Mouse (Mus musculus) layer of hippocampus, adult 9-11 months (tissue): Measurements from ENCODE around the gene Zfp786.
"Not testable (repeated sequence)": the region's sequence is repeated elsewhere in the genome, so short reads cannot be mapped to it uniquely, and the experiment has no call there.

Source experiments
- DNase-seq: peaks from one replicate; pipeline ENCODE4 v3.0.0; 2022

The Zfp786 gene

DNA sequence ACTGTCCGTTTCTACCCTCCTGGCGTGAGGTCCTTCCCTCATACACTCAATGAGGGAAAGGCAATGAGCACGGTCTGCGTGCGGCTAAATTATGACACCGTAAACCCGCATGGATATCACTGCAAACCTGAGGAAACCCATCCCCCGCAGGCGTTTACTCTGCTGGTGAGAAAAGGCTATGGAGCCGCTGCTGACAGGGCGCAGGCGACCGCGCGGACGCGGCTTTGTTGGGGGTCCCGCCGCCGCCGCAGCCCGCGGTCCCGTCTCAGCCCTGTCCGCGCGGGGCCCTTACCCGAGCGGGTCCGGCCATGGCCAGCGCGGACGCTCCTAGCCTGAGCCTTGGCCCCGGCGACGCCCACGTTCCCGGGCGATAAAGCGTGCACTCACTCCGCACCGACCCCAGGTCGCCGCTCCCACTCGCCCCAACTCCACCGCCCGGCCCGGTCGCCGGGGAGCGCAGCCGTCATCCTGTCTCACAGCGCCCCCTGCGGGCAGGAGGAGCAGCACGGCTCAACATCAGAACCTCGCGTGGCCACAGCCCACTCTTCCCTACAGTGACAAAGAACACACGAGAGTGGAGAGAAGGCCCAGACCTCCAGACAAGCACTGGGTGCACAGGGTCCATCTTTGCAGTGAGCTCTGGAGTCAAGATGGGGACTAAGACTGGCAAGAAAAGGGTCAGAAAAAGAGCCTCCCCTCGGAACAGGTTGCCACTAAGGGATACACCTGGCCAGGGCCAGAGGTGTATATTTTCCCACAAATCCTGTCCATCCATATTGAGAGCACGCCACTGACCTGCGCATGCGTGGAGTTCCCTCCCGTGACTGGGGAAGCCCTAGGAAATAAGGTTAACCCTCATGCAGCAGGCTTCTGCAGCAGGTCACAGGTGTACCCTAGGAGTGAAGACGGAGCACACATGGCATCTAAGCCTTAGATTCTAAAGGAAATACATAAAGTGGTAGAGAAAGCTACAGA is at the start of gene Zfp786:
TSS of gene Zfp786 (minus strand) at position 764 of the 975 bp plus-strand sequence.
- peak; percentile 89 for DNase-seq

DNA sequence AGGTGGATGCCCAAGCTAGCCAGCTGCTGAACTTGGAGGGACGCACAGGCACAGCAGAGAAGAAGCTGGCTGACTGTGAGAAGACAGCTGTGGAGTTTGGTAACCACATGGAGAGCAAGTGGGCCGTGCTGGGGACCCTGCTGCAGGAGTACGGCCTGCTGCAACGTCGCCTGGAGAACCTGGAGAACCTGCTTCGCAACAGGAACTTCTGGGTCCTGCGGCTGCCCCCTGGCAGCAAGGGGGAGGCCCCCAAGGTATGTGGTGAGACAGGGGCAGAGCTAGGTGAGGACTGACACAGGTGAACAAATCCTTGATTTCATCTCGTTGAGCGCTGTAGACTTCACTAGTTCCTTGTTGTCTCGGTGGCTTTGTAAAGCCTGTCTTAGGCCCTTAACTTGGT is 49.5 kb upstream of the Zfp786 start:
- no peak for DNase-seq

DNA sequence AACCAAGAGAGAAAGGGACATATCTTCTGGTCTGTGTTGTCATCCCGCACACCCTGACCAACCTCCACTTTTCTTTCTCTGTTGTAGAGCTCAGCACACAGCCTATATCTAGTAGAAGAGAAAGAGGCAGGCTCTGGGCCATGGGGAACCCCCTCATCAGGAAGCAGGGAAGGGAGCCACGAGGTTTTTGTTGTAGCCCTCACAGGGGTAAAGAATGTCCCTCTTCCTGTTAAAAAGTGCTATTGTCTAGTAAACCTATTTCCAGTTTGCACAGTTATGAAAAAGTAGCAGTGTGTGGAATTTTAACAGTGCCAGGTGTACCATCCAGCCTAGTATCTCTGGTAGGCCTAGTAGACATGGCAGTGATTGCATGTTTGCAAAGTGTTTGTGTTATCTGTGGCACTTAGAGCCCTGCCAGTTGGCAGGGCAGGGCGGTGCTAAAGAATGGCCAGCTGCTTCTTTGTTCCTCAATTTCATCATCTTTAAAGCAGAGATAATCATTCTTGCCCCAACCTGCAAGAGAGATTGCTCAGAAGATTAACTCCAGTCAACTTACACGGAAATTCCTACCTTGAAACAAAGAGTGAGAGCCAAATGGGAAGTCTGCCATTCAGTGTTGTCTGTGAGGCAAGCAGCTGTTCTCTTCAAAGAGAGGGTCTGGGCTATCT is 48.5 kb upstream of the Zfp786 start:
- DNase-seq: no peak

DNA sequence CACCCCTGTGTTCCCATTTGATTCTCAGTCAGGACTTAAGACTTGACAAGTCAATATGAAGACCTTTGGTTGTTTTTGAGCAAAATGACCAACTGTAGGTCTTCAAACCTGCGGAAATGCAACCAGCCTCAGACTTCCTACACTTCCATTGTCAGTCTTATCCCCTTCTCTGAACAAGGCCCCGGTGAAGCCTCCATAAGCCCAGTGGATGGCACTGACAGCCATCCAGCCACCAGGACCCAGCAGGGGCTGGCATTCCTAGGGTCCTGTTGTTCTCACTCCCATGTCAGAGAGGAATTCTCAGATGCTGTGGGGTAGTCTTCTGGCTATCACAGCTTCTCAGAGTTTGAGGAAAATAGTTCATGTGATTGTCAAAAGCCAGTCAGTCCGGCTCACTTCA is 47.9 kb upstream of the Zfp786 start:
- DNase-seq: no peak

DNA sequence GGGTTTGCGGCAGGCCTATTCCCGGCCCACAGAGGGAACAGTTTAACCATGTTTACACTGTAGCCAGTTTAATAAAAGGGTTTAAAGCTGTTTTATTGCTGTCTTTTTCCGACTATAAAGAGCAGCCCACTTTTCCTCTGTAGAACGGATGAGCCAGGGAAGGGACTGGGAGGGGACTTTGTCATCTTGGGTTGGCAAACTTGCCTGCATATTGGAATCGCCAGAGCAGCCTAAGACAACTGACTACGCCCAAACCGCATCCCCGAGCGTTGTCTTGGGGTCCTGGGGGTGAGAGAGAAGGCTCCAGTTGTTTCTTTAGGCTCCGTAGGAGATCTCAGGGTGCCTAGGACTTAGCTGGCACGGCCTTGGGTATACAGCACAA is 47.5 kb upstream of the Zfp786 start:
- no peak for DNase-seq

DNA sequence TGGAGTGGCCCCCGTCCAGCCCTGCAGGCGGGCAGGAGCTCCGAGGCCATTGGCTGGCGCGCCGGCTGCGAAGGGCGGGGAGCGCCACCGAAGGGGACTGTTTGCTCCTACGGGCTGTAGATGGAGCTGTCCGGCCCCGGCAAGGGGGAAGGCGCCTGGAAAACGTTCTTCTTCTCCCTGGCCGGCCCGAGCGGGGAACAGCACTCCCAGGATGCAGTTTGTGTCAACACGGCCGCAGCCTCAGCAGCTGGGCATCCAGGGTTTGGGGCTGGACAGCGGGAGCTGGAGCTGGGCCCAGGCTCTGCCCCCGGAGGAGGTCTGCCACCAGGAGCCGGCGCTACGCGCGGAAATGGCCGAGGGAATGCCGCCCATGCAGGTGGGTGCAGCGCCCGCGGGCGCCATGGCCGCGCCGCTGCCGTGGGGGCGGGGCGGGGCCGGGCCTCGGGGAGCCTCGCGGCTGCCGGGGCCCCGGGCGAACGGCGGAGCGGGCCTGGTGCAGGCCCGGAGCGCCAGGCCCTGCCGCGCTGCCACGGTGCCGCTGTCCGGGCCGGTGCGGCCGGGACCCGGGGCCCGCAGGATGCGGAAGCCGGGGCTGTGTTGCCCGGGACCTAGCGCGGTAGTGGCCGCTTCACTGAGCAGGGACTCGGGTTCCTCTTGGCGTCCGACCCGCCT is 46.9 kb upstream of the Zfp786 start:
- peak; percentile 90 for DNase-seq

DNA sequence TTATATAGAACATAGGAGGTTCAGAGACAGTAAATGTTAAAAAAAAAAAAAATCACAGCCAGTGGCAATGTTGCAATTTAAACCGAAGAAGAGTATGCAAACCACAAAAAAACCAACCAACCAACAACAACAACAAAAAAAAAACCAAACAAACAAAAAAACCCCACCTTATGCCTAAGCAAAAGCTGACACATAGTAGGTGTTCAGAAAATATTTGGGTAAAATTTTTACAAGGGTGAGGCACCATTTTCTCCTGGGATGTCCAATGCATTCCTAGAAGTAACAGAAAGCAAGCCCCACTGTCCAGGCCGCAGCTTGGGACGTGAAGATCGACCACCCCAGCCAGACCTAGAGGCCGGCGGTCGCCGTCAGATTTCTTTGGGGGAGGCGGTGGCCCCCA is 46.4 kb upstream of the Zfp786 start, which contains the start of gene Zfp282:
TSS of gene Zfp282 (plus strand) at position 147 of the 400 bp plus-strand sequence.
- DNase-seq: no peak

DNA sequence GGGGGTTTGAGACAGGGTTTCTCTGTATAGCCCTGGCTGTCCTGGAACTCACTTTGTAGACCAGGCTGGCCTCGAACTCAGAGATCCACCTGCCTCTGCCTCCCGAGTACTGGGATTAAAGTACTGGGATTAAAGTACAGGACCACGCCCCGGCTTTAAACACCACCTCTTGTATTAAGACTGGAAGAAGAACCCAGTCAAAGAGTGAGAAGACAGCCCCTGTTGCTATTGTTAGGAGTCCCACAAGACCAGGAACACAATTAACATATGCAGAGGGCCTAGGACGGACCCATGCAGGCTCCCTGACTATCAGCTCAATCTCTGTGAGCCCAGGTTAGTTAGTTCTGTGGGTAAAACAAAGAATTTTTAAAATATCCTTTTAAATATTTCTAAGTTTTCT is 41.6 kb upstream of the Zfp786 start:
- DNase-seq: no peak

DNA sequence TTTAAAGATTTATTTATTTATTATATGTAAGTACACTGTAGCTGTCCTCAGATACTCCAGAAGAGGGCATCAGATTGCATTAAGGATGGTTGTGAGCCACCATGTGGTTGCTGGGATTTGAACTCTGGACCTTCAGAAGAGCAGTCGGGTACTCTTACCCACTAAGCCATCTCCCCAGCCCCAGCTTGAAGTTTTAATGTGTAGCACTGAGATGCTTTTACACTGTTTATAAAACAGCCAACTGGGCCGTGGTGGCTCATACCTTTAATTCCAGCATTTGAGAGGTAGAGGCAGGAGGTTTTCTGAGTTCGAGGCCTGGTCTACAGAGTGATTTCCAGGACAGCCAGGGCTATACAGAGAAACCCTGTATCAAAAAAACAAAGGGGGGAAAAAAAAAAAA is 27.1 kb upstream of the Zfp786 start:
- DNase-seq: not testable (repeated sequence)

DNA sequence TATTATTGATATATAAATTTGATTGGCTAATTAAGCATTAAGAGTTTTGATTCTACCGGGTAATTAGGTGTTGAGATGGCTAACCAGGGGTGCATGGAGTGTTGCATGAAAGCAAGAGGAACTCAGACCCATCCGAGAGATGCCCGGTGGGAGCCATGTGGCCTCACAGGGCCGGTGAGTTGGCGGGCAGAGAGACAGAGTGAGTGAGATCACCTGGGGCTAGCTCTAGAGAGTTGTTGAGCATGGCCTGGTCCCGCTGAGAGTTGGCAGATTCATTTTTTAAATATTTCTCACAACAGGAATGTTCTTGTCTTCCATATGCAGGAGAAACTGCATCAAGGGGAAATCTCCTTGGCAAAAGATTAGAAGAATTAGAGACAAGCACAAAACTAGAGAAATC is 26.6 kb upstream of the Zfp786 start:
- DNase-seq: no peak

DNA sequence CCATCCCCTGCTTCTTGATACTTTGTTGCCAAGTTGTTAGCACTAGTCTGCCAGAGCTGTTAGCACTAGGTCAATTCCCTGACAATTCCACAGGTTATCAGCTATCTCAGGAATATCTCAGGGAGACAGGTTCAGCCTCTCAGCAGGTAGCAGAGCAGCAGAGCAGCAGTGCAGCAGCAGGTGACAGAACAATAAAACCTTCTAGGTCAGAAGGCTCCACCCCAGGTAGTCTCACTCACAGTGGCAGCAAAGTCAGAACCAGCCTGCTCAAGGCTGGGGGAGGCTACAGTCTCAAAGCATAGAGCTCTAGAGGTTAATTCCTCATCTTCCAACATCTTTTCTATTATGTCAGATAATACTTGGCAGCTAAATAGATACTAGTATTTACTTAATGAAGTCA is 15.1 kb upstream of the Zfp786 start:
- no peak for DNase-seq

DNA sequence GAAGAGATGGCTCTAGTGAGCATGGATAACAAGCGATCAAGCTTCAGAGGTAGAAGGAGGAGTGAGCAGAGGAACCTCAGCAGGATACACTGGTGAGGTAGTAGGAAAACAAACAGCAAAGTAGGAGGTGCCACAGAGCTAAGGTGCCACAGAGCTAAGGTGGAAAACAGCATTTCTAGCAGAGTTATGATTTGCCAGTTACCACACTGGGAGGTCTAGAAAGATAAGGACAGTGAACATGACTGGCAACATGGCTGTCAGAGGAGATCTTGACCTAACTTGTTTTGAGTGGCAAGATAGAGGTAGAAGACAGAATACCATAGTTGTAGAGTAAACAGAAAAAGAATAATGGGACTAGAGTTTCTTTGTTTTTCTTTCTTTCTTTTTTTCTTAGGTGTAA is 11.7 kb upstream of the Zfp786 start:
- DNase-seq: no peak

DNA sequence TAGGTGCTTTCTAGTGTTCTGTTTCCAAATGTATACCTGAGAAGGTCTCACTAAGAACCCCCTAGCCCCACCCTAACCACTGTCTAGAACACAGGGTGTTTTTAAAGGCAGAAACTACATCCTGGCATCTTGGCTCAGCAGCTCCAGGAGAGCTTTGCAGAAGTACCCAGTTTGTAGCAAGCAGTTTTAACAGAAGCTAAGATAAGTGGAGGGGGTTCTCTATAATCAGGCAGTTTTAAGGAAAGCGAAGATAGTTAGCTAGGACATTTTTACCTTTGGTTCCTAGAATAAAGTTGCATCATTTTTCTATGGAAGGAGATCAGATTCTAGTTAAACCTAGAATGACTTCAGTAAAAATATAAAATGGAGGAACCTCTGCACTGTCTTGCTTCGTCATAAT is 11.2 kb upstream of the Zfp786 start:
- no peak for DNase-seq

DNA sequence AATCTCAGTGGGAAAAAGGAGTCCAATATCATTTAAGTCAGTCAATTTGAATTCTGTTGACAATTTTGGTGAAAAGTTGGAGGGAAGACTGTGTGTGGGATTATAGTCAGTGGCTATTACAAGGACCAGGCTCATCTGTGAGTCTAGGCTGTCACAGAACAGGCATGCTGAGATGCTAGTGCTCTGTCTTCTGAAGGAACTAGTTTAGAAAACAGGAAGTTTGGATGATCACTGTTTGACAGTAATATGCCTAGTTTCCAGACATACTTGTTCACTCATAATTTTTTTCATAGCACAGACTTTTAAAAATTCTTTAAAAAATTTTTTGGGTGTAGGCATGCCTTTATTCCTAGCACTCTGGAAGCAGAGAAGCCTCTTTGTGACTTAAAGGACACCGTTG is 10.4 kb upstream of the Zfp786 start:
- no peak for DNase-seq

DNA sequence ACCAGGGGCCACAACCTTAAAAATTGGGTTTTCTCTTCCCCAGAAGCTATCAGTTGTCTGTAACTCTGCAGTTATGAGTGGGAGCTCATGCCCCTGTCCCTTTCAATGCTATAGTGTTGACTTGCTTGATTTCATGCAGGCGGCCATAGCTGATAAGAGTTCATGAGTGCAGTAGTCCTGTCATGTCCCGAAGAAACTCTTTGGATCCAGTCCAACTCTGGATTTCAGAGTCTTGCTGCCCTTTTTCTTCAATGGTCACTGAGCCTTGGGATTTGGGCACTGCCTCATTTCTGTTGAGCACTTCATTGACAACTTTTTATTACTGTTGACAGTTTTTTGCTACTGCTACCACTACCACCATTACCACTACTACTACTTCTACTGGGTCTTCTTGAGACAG is 7.0 kb upstream of the Zfp786 start:
- DNase-seq: no peak

DNA sequence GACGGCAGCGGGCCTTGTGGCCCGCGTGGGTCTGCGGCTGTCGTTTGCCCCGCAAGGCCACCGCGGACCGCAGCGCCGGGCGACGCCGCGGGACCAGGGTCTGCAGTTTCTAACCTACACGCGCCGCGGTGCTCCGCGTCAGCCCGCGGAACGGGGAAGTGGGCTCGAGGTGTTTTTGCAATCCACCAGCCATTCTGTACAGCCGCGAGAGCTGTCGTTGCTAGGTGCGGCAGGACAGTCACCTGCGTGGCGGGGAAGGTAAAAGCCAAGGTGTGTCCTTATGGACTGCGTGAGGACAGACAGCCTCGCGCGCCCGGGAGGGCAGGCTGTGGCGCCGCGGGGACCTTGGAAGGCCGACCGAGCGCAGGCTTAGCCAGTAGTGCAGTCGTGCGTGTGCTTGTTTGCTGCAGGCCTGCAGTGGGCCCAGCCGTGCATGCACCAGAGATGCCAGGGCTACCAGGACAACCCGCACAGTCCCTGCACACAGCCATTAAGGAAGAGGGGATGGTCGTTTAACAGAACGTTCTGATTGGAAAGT is 5.4 kb upstream of the Zfp786 start:
- peak; percentile 28 for DNase-seq

DNA sequence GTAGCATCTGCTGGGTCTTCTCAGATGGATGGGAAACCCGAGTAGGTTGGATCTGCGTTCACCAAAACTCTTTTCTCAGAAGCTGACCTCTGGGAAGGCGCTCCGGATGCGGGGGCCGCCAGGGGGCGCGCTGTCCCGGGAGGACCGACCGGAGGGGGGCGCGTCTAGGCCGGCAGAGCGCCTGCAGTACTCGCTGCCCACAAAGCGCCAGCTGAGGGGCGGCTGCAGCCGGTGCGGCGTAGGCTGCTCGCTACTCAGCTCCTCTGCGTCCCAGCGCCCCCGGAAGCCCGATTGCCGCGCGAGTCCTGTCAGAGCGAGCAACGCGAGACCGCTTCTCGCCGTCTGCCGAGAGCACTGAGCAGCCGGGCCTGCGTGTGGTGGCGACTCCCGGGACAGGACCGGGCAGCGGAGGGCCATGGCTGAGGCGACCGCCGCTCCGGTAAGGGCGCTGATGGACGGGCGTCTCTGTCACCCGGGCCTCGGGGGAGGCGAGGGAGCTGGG is 4.9 kb upstream of the Zfp786 start, which contains the start of gene Zfp398:
TSS of gene Zfp398 (plus strand) at position 180 of the 502 bp plus-strand sequence.
- peak; percentile 94 for DNase-seq

DNA sequence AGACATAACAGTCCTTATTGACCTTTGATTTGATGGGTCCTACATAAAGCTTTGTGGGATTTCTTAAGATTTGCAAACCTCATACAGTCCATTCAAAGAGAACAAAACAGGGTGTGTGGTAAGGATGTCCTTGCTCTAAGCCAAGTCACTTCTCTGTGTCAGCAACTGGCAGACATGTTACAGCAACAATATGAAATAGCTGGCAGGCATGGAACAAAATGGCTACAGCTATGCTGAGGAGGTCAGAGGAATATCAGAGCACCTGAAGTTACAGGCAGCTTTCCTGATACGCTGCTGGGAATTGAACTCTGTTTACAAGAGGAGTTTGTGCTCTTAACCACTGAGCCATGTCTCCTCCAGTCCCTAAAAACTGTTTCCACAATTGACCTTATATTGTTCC is 1.6 kb upstream of the Zfp786 start:
- no peak for DNase-seq

DNA sequence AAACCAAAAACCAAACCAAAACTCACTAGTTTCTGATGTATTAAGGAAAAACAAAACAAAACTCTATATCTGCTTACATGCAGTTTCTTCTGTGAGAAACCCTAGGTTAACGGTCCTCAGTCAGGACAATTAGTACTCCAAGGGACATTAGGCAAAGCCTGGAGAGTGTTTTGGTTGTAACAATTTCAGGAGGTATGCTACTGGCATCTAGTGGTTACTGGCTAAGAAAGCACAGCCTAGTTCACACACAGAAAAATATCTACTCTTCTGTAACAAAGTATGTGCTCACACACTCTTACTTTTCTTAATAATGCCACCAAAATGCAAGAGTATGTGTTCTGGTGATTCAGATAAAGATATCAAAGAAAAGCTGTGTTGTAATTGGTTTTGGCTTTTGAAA is 1.7 kb downstream of the Zfp786 start:
- DNase-seq: no peak

DNA sequence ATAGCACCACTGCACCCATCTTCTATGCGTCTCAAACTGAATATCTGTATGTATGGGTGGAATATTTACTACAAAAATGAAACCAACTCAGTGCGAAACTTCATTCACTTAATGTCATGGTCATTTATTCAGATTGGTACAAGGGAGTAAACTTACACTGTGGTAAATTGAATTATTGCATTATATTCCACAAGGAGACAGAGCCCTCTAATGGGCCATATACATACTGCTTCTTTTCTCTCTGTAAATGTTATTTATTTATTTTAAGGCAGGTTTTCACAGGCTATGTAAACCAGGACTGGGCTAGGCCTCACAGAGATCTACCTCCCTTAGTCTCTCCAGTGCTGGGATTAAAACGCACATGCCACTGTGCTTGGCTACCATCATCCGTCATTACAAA is 3.2 kb downstream of the Zfp786 start:
- no peak for DNase-seq

DNA sequence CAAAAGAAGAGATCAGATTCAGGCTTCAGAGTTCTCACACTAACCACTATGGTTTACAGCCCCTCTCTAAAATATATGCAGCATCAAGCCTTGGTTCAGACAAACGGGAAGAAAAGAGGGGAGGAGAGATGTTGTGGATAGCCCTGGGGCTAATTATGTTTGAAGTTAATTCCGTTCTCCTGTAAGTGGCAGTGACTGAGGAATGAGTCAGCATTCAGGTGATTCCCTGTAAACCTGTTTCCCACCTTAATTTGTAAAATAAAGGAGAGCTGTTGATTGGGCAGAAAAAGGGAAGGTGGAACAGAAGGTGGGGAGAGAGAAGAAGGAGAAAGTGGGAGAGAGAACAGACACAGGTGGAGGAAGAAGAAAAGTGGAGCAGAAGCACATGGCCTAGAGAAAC is 6.4 kb downstream of the Zfp786 start:
- no peak for DNase-seq

DNA sequence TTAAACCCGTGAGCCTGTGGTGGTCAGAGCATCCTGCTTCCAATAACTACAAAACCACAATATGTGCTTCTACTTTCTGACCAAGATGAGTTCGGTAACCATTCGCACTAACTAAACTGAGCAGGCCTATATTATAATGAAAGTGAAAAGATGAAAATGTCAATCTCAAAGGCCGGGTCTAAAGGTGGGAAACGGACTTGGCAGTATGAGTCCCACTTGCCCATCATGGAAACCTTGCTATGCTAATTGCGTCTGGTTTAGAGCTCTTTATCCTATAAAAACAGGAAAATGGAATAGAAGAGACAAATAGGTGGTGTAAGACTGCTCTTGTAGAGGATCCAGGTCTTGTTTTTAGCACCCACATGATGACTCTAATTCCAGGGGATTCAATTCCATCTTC is 8.9 kb downstream of the Zfp786 start:
- DNase-seq: no peak

DNA sequence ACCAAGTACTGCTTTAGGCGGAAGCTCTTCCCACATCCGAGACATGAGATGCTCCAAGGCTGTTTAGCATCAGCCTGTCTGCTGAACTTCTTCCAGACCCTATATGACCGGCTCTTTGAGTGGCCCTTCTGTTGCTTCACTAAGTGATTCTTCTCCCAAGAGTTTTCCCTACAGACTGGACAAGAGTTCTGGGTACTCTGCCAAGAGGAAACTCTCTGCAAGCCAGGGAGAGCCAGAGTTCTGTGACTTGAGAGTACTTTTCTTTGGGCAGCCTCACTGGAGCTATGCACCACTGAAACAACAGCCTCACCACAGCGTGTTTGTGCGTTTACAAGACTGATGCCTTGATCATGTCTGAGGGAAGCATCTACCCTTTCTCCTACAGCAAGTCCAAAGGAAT is 9.4 kb downstream of the Zfp786 start:
- DNase-seq: no peak
